Mouse (Mus musculus) lung, embryonic 14.5 days (tissue): ENCODE data around the gene Bcor. TPM values are rescaled to one million over a fixed set of nuclear protein-coding genes. Genes with fewer than 3 reads are reported as not detected.

Experiments
- ATAC-seq: fragments of 200-750 bp; cut with Nextera tagmentation; 2 replicates; pipeline ENCODE4 v1.8.0; 2017; ENCODE audit warnings: mild to moderate bottlenecking, moderate TSS enrichment, moderate library complexity; ENCODE audit not compliant: insufficient read depth
- DNase-seq: peaks from one replicate; pipeline ENCODE4 v3.0.0-alpha.2; 2015
- H3K27ac ChIP-seq: fragments of 300-500 bp; sonication (generic); 2 replicates; pipeline ENCODE4 v1.5.1; 2014; ENCODE audit warnings: low read depth, mild to moderate bottlenecking, moderate library complexity
- H3K27me3 ChIP-seq: fragments of 300-500 bp; sonication (generic); 2 replicates; pipeline ENCODE4 v1.6.1; 2014; ENCODE audit warnings: low read length, control low read depth; ENCODE audit not compliant: insufficient read depth
- H3K36me3 ChIP-seq: fragments of 300-500 bp; sonication (generic); 2 replicates; pipeline ENCODE4 v1.6.1; 2014; ENCODE audit warnings: control low read depth; ENCODE audit not compliant: insufficient read depth
- H3K4me1 ChIP-seq: fragments of 300-500 bp; sonication (generic); 2 replicates; pipeline ENCODE4 v1.6.1; 2014; ENCODE audit warnings: antibody characterized with exemption, control low read depth; ENCODE audit not compliant: insufficient read depth
- H3K4me2 ChIP-seq: fragments of 300-500 bp; sonication (generic); 2 replicates; pipeline ENCODE4 v1.6.1; 2014; ENCODE audit warnings: mild to moderate bottlenecking
- H3K4me3 ChIP-seq: fragments of 300-500 bp; sonication (generic); 2 replicates; pipeline ENCODE4 v1.5.1; 2014; ENCODE audit warnings: low read depth, low read length
- H3K9ac ChIP-seq: fragments of 300-500 bp; sonication (generic); 2 replicates; pipeline ENCODE4 v1.6.1; 2014
- H3K9me3 ChIP-seq: fragments of 300-500 bp; sonication (generic); 2 replicates; pipeline ENCODE4 v1.6.1; 2016; ENCODE audit warnings: low read depth, low read length, control low read depth
- CTCF ChIP-seq: IDR thresholded peaks from 2 replicates; pipeline ENCODE4 v1.5.1; 2016; ENCODE audit warnings: antibody characterized with exemption, low read depth
- WGBS: fragments of 180-500 bp; shearing (Covaris S2); extraction: QIAGEN DNeasy Blood & Tissue Kit; methylation state at CpG from one replicate; pipeline ENCODE4 v1.1.7; 2014; 5-methylcytosine and 5-hydroxymethylcytosine counted together
- polyA plus RNA-seq: library from polyadenylated mRNA; unstranded; fragments of >200 nt; fragmentation: Nextera tagmentation; extraction: Ambion mirVana; gene quantifications from 2 replicates; pipeline ENCODE4 v1.2.1, GENCODE M21; 2014

Gene Bcor
- polyA plus RNA-seq, 1 experiment from 2014 or later = 28.9 TPM

DNA sequence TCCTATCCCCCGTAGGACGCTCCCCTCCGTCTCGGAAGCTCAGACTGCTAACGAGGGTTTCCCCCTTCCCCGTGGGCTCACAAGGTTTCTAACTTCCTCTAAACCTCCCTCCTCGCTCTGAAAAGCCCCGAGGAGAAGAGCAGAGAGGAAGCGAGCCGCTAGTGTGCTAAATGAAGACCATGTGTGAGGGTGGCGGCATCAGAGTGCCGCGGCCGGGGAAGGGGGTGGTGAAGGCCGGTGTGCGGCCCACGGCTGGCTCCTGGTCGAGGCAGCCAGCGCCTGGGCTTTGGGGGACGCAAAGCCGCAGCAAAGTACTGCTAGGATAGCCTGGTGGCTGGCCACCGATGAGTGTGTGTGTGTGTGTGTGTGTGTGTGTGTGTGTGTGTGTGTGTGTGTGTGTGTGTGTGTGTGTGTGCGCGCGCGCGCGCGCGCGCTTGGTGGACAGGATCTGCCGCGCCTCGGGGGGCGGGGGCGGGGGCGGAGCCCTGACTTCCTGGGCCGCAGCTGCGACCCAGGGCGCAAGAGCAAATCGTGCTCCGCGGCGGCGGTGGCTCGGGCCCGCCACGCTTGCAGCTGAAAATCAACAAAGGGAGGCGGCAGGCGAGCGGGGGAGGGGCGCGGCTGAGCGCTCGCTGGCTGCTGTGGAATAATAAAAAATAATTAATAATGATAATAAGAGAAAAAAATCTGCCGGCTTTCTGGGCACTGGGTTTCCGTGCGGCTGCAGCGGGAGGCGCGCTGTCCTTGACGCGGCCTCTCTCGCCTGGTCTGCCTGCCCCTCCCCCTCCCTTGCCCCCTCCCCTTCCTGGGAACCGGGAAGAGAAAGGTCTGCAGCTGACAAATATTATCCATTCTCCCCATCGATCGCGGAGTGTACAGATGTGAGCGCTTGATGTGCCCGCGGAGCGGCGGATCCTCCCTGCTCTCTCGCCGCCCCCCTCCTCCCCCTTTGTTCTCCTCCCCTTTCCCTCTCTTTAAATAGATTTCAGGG lies 24.7 kb downstream of the Bcor start:
- 1% methylated on average over 55 of the region's 75 CpGs for WGBS
- no peaks in the 10 kb centered on the region for H3K36me3 ChIP-seq
- H3K9ac ChIP-seq = peak overlapping the region; percentile 40
- peak overlapping the region; percentile 74 for H3K4me2 ChIP-seq
- ATAC-seq = peak; percentile 42; the same call in 1 of the 2 replicates
- DNase-seq = peak; percentile 80
- no peak for TF ChIP-seq CTCF
- H3K27ac ChIP-seq = peak overlapping the region; percentile 84
- H3K27me3 ChIP-seq = peaks cover 57% of the 10 kb centered on the region
- H3K4me1 ChIP-seq = peaks cover 2% of the 10 kb centered on the region; the same call in 1 of the 2 replicates
- H3K9me3 ChIP-seq = no peaks in the 10 kb centered on the region
- peak overlapping the region; percentile 37 for H3K4me3 ChIP-seq

DNA sequence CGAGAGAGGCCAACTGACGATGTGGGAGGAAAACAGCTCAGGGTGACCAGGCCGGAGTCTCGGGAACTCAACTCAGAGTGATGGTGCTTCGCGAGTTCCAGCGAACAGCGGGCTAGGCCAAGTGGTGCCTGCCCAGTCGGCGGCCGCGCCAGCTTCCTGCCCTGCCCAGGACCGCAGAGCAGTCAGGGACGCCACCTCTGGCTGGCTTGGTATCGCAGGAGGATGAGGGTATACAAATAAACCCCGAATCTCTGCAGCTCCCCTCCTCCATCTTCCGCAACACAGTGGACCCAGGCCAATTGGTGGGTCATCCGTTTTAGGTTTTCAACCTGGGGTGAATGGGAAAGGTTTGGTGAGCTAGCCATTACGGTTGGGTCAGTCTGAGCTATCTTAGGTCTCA lies 25.6 kb downstream of the Bcor start:
- no peak for ATAC-seq
- H3K36me3 ChIP-seq = no peaks in the 10 kb centered on the region
- peak overlapping the region; percentile 37; the same call in 1 of the 2 replicates for H3K4me3 ChIP-seq
- H3K27me3 ChIP-seq = peaks cover 58% of the 10 kb centered on the region
- peak; percentile 57 for TF ChIP-seq CTCF
- peak overlapping the region; percentile 74 for H3K4me2 ChIP-seq
- 6% methylated on average over 19 of the region's 19 CpGs for WGBS
- no peak overlapping the region for H3K9ac ChIP-seq
- no peaks in the 10 kb centered on the region for H3K4me1 ChIP-seq
- peak; percentile 74 for DNase-seq
- no peaks in the 10 kb centered on the region for H3K9me3 ChIP-seq
- H3K27ac ChIP-seq = peak overlapping the region; percentile 84; the same call in 1 of the 2 replicates

DNA sequence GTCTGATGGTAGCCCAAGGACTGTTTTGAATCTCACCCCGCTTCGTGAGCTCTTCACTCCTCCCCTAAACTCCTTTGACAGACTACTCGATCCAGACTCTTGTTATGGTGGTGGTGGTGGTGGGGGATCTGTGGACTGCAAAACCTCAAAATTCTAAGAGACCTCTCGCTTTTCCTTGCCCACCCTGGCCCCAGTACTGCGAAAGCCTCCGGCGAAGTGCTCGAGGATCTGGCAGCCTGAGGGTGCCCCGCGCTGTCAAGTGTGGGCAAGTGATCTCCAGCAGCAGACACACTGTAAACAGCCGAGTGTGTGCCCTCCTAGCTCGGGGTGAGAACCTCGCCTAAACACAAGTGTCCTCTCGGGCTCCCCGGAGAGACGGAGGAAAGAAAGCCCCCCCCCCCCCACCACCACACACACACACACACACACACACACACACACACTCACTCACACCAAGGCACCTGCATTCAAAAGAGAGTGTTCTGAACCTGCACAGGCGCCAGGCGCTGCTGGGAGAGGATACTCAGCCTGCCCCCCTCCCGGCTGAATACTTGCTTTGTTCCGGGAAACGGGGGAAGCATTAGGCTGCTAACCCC lies 26.2 kb downstream of the Bcor start:
- H3K27me3 ChIP-seq = peaks cover 63% of the 10 kb centered on the region
- TF ChIP-seq CTCF = no peak
- H3K4me2 ChIP-seq = peak overlapping the region; percentile 74
- no peak for DNase-seq
- peak overlapping the region; percentile 66; the same call in 1 of the 2 replicates for H3K27ac ChIP-seq
- no peaks in the 10 kb centered on the region for H3K4me1 ChIP-seq
- no peaks in the 10 kb centered on the region for H3K9me3 ChIP-seq
- no peak for ATAC-seq
- H3K9ac ChIP-seq = peak overlapping the region; percentile 23; the same call in 1 of the 2 replicates
- WGBS = 6% methylated on average over 21 of the region's 21 CpGs
- H3K4me3 ChIP-seq = peak overlapping the region; percentile 22; the same call in 1 of the 2 replicates
- H3K36me3 ChIP-seq = no peaks in the 10 kb centered on the region

DNA sequence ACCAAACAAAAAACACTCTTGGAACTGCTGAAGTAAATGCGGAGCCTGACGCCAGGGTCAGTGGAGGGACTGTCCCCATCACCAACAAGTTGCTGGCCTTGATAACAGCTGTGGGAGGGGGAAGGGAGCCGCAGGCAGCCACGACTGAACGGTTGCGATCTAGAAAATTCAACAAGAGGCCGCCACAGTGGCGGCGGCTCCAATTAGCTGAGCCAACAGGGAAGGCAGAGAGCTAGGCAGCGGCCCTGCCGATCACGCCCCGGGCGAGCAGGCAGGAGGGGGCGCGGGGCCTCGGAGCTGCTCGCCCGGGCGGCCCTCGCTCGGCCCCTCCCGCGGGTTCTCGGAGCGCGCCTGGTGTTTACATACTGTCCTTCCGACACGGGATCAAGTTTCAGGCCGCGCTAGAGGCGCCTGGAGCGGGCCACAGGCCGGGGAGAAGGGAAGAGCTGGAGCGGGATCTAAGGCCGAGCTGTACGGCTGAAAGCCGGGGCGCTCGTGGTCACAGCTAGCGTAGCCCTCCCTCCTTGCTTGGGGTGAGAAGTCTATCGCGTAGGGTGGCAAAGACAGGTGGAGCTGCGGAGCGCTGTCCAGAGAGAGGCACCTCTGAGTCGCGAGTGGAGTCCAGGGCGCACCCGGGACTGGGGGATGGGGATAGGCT lies 26.8 kb downstream of the Bcor start:
- peak; percentile 89 for DNase-seq
- peaks cover 66% of the 10 kb centered on the region for H3K27me3 ChIP-seq

DNA sequence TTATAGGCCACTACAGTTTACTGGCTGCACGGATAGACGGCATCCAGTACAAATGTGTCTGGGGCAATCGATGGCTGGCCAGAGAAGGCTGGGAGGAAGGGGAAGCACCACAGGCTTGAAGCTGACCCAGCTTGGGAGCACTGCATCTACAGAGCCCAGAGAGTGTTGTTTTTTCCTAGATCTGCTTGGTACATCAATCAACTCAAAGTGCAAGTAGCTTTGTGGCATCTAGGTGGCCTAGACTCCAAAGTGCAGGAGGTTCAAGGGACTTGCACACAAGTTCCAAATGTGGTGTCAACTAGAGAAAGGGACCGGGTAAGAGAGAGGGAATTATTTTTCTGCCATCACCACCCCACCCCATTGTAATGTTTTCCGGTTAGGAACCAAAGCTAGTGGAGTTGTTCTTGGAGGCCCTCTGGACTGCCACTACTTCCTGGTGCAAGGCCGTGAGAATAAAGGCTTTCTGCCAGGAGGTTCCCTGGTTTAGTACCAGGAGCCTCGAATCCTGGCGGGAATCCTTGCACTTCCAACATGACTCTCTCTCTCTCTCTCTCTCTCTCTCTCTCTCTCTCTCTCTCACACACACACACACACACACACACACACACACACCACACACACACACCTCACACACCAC lies 27.5 kb downstream of the Bcor start:
- no peak overlapping the region for H3K4me3 ChIP-seq
- 23% methylated on average over 8 of the region's 8 CpGs for WGBS
- no peaks in the 10 kb centered on the region for H3K36me3 ChIP-seq
- peak overlapping the region; percentile 66 for H3K27ac ChIP-seq
- no peaks in the 10 kb centered on the region for H3K9me3 ChIP-seq
- ATAC-seq (no peak), DNase-seq (peak; percentile 50)
- H3K4me2 ChIP-seq = peak overlapping the region; percentile 74
- peak overlapping the region; percentile 23; the same call in 1 of the 2 replicates for H3K9ac ChIP-seq
- no peaks in the 10 kb centered on the region for H3K4me1 ChIP-seq
- no peak for TF ChIP-seq CTCF
- peaks cover 67% of the 10 kb centered on the region for H3K27me3 ChIP-seq

More for the DNA sequence above, 26.8 kb downstream of the Bcor start:
- H3K27ac ChIP-seq = peak overlapping the region; percentile 66
- H3K36me3 ChIP-seq = no peaks in the 10 kb centered on the region
- no peaks in the 10 kb centered on the region for H3K4me1 ChIP-seq
- ATAC-seq = peak; percentile 69
- peak overlapping the region; percentile 23; the same call in 1 of the 2 replicates for H3K9ac ChIP-seq
- 2% methylated on average over 47 of the region's 49 CpGs for WGBS
- no peak for TF ChIP-seq CTCF
- peak overlapping the region; percentile 74 for H3K4me2 ChIP-seq
- peak overlapping the region; percentile 22 for H3K4me3 ChIP-seq
- no peaks in the 10 kb centered on the region for H3K9me3 ChIP-seq
